Mouse (Mus musculus) right cerebral cortex, postnatal 25 days (tissue): ENCODE results near the gene Hapln2.

Experiments used
- DNase-seq: peaks from one replicate; pipeline ENCODE4 v3.0.0; 2022

The Hapln2 gene

DNA sequence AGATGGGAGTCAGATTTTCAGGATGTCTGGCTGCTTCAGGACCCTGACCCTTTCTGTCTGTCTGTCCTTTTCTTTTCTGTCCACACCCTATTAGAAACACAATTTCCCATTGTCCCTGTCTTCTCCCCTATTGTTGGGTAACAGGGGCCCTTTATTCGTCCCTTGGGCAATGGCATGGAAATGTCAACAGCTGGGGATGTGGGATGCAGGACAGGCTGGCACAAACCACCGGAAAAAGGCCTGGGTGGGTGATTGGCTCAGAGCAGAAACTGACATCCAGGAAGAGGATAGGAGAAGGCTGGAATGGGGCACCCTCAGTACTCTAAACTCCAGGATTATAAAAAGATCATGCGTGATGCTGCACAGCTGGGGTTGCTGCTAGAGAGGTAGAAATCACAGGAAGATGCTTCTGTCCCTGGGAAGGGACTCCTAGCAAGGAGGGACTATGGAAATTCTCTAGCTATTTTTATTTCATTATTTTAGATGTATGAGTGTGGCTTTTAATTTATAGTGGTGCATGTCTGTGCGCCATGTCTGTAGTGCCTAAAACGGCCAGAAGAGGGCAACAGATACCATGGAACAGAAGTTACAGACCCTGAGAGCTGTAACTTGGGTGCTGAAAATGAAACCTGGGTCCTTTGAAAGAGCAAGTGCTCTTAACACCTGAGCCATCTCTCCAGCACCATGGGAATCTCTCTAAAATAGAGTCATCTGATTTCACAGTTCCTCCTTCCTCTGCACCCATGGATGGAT lies at the start of gene Hapln2:
Hapln2 (minus strand) TSS at position 150 of the 753 bp plus-strand sequence.
- DNase-seq = no peak

DNA sequence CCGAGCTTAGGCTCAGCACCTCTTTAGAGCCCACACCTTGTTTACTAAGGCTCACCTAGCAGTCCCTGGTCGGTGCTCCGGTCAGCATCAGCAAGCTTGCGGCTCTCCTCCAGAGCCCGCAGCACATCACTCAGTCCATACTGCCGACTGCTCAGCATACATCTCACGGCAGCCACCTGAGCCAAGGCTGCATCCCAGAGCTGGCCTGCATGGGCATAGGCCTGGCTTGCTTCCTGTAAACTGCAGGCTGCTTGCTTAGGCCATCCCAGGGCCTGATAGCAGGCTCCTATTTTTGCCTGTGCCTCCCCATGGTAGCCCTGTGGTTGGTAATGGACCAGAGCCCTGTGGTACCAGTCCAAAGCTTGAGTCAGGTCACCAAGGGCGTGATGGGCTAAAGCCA lies 47.4 kb upstream of the Hapln2 start:
- DNase-seq = no peak

DNA sequence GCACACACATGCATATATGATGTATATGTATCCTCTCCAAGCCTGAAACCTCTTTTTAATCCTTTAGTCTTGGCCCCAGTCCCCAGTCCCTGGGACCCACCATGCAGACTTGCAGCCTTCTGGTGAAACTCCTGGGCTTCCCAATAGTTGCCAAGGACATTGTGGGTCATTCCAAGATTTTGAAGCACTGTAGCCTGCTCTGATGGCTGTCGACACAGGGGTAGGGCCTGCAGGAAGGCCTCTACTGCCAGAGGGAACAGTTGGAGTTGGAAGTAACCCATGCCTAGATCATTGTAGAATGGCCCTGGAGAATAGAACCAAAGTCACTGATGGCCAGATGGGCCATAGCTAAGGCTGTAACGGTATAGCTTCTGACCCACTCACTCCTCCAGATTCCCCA lies 47.0 kb upstream of the Hapln2 start:
- no peak for DNase-seq

DNA sequence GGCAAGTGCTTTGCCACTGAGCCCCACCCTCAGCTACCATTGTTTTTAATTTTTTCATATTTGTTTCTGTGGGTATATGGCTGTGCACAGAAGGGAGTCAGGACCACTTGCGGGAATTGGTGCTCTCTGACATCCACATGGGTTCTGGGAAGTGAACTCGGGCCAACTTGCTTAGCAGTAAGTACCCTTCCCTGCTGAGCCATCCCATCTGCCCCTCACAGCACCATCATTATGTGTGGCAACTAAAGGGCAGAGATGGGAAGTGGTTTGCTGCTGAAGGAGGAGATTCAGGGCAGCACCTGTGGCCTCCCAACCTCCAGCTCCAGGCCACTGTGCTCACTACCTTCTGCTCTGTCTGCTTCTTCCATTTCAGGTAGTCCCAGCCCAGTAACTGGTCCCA lies 46.2 kb upstream of the Hapln2 start:
- DNase-seq = no peak

DNA sequence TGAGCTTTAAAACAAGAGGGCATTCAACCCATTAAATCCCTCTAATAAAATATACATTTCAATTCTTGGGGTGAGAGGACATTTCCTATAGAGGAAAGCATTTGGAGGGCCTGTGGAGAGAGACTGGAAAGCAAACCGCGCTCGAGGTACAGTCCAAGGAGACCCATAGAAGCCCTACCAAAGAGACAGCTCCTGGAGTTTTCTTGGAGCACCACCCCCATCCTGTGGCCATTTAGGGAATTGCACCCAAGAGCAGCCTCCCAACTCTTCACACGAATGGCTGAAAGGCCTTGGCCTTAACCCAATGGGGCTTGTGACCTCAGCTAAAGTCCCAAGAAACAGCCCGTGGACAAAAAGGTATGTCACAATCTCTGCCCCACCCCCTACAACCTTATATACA lies 44.4 kb upstream of the Hapln2 start:
- peak; percentile 79 for DNase-seq

DNA sequence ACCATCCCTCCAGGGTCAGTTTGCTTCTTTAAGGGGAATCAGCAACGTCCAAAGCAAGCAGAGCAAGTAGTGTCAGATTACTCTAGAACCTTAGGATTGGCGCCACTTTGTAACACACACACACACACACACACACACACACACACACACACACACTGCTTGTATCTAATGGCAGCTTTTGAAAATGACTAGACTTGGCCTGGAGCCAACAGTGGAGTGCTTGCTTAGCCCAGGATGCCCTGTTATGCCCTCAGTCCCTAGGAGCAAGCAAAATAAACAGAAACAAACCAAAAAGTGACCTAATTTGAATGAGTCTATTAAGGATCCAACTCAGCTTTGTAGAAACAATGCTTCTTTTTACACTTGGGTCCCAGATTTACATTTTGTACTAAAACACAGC lies 41.0 kb upstream of the Hapln2 start:
- DNase-seq = no peak

DNA sequence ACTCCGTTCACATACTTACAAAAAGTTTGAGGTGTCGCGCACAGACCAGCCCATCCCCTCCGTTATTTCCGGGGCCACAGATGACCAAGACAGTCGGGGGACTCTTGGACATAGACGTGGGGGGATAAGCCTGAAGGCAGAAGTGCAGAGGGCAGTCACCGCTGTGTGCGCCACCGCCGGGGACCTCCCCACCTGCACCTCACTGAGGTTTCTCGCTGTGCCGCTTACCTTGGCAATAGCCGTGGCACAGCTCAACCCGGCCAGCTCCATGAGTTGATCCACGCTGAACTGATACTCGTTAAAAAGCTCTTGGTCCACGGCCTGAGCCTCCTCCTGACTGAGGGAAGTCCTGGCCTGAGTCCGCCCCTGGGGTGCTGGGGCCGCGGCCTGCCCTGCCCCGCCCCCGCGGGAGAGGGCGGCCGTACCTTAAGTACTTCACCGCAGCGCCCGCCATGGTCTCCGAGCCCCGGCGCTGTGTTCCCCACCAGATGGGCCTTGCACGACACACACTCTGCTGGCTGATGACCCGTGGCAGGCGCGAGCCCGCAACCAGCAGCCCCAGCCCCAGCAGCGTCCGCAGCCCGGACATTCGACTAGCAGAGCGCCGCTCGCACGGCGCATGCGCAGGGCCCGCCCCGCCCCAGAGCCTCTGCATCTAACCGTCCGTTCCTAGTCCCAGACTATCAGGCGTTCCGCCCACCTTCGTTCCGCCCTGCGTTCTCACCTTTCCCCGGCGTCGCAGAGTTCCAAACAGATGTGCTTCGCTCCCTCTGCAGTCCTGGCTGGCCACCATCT lies 30.7 kb upstream of the Hapln2 start, which contains the start of gene Naxe:
Naxe (minus strand) TSS at position 594 of the 795 bp plus-strand sequence.
- DNase-seq = peak; percentile 84

DNA sequence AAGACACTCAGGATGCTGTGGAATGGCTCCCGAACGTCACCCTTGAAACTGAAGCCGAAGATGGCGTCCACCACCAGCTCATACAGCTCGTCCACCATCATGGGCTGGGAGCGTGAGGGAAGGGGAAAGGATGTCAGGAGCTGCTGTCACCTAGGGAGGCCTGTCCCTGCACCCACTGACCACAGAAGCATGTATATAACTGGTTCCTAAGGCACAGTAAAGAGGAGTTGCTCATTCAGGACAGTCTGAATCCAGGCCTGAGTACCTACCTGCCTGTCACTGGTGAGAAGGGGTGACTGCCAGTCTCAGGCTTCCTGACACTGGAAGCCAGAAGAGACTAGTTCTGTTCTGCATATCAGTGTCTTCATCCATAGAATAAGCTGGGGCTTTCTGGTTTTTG lies 29.6 kb upstream of the Hapln2 start:
- no peak for DNase-seq

DNA sequence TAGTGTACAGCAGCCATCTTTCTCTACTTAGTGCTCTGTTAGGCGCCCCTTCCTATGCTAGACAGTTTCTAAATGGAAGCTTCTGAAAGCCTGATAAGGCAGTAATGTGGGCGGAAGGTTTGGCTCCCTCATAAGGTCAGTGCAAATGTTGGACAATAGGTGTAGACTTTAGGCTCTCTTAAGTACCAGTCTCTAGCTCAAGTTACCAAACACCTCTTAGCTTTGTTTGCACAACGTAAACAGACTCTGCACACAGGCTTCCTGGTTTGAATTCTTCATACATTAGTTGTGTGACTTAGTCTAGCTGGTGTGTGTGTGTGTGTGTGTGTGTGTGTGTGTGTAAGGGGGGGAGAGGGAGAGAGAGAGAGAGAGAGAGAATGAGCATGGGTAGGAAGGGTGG lies 22.1 kb upstream of the Hapln2 start:
- no peak for DNase-seq

DNA sequence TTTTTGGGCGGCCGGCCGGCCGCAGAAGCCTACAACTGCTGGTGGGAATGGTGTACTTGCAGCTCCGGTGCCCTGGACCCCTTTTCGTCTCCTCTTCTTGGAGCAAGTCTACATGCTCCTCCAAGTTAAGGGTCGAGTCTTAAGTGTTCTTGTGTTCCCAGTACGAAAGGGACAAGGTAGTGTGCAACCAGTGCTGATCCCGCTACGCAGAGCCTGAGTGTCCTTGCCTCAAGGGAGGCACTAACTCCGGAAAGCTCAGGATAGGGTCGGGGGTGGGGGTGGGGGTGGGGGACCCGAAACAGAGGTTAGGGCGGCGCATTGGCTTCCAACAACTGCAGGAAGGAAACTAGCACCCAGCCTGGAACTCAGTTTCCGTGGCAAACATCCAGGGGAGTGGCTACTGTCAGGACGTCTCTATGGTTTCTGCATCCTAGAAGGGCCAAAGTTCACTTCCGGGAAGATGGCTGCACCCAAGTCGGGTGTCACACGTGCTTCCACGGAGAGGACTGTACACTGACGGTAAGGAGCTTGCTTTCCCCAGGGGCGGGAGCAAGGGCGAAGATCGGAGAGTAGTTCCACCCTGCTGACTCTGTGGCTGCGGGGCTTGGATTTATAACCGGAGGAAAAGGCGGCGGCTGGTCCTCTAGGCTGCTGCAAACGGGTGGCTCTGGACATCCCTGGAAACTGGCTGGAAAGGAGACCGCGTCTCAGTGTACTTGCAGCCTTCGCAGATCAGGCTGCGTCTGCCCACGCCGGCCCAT lies 15.5 kb upstream of the Hapln2 start, which contains the start of gene Gpatch4:
Gpatch4 (plus strand) TSS at position 448 of the 761 bp plus-strand sequence.
- DNase-seq = peak; percentile 79

DNA sequence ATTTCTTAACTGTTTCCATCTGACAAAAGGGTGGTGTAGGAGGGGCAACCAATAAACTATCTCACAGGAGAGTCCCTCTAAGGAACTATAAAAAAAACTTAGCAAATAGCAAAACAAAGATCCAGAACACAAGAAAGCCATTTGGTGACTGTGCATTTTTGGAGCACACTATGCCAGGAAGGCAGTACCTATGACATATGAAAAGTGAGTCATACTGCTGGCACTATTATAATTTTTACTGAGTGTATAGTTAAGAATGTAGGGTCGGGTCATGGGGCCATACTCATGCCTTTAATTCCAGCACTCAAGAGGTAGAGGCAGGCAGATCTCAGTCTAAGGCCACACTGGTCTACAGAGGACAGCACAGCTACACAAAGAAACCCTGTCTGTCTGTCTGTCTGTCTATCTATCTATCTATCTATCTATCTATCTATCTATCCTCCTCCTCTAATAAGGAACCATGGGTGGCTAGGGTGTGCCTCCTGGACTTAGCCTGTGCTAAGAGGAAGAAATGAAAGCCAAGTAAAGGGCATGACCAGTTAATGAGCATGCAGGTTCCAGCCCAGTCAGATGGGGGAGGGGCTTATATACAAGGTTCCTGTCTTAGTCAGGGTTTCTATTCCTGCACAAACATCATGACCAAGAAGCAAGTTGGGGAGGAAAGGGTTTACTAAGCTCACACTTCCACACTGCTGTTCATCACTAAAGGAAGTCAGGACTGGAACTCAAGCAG lies 8.3 kb upstream of the Hapln2 start:
- no peak for DNase-seq

DNA sequence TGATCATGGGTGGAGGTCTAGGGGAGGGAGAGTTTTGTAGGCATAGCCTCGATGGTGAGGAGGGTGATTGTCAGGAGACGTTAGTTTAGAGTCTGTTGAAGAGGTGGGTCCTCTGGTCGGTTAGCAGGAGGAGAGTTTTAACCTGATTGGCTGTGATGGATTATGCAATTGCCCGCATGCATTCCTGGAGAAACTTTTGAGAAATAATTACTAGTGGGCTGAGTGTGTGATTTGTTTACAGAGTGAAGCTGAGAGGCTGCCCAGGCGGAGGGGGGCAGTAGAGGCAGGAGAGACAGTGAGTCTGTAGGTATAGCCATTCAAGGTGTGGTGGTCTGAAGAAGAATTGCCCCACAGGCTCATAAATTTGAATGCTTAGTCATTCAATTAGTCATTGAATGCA lies 6.1 kb upstream of the Hapln2 start:
- no peak for DNase-seq

DNA sequence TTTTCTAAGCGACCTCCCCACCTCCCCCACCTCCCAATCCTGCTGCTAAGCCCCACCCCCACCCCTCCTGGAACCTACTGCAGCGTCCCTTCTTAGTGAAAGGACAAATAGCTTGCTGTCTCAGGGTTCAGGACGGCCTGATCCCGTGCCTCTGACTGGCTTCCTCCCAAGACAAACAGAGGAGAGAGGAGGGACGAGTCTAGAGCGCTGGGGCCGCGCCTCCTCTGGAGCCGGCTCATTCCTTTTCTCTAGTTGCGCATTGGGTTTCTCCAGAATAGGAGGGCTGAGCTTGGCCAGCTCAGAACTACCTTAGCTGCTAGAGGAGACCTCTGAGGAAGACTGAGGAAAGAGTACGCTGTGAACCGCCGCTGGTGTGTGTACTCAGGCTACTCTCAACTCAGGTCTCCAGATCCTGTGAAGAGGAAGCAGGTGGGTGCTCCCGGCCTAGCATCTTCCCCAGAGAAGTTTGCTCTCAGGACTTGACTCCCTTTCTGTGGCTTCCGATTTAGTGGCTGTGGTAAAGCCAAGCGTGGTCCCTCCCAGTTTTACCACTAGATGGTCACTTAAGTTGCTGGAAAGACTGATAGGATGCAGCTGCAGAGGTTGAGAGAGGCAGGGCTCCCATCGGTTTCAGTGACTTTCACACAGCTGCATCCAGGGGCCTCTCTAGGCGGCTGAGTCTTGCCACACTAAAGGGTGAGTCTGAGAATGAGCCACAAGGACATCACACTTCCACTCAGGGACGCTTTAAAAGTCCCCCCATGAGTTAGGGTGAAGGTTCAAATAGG lies 3.4 kb upstream of the Hapln2 start:
- DNase-seq = no peak

DNA sequence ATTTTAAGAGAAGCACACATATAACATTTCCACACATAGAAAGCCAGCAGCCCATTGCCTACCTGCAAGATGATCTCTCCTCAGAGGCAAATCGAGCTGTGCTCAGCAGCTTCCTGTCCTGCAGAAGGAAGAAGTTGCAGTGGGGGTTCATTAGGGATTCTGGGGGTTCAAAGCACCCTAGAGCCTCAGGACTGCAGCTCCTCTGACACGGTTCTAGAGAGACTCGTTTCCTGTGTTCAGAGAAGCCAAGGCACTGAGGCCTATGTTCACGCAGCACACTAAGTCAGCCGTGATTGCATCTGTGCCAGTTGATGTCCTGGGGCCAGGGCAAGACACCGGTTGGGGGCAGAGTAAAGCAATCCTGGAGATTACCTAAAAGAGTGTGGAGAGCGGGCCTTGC lies 560 bp downstream of the Hapln2 start:
- no peak for DNase-seq

DNA sequence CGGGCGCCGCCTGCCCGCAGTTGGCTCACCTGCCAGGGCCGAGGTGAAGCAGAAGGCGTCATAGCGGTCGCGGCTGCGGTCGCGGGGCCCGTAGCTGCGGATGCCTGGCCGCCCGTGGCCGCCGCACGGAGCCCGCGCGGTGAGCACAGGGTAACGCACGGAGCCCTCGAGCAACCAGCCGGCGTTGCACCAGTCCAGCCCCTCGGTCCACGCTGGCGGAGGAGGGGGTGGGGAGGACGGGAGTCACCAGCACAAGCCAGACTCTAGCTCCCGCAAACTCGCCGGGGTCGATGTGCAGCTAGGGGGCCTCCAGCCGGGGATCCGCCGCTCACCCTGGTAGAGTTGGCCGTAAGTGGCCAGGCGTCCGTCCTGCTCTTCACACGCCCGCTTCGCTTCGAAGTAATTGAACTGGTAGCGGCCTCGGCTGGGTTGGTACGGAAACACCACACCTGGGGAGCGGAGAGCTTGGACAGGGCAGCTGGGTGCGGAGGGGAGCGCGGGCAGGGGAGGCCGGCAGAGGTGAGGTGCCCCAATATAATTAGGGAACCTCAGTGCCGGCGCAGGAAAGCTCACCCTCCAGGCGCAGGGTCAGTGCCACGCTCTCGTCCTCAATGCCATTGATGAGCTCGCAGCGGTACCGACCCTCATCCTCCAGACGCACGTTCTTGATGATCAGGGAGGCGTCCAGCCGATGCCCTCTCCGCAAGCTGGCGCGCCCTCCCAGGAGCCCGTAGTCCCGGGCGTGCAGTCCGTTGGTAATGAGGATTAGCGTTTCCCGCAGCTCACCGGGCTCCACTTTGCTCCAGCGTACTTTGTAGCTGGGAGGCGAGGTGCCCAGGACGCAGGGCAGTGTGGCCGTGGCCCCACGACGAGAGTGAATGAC lies 4.0 kb downstream of the Hapln2 start:
- DNase-seq = peak; percentile 19

DNA sequence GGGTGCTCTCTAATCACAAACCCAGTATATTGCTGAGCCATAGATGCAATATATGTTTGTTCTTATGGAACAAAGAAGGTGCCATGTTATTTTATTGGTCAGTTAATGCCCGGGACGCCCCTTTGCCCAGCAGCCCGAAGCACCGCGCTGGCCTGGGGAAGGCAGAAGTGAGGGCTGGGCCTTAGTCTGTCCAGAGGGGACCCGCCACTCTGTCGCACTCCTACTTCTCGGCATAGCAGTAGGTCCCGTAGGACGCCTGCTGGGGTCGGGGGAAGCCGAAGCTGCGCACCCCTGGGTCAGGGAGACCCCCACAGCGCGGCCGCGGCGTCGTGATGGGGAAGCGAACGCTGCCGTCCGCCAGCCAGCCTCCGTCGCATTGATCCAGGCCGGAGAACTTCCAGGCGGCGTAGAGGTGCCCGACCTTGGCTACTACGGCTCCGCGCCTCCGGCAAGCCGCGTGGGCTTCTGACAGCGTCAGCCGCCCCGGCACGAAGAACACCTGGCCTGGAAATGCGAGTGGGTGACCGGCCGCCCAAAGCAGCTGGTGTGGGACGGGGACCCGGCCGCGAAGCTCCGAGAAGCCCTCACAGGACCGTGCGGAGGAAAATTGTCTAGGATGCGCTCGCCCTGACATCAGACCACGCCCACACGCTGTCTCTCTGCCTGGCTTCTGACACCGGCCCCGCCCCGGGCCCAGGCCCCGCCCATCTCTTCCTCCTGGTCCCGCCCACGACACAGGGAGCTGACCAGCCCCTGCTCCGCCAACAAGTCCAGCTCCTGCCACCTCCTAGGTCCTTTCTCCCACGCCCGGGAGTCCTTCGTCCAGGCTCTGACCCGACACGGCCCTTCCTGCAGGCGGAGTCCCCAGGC lies 4.8 kb downstream of the Hapln2 start:
- peak; percentile 65 for DNase-seq

DNA sequence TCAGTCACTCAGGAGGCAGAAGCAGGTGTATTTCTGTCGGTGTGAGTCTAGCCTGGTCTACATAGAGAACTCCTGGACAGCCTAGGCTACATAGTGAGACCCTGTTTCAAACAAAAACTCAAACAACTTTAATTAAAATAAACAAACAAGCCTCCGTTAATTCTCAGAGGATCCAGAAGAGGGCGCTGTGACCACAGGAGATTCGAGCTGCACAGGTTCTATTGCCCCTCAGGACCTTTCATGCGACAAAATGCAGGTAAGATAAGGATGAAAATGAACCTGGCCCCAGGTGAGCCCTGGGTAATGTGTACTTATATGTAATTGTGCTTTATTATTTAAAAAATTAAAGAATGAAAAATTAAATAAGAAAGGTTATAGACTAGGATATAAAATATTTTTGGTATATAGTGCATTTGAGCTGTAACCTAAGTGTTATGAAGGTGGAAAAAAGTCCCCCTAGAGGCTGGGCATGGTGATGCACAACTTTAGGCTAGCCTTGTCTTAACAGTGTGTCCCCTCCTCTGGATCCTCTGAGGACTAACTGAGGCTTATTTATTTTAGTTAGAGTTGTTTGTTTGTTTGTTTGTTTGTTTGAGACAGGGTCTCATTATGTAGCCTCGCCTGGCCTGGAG lies 16.6 kb downstream of the Hapln2 start:
- no peak for DNase-seq

DNA sequence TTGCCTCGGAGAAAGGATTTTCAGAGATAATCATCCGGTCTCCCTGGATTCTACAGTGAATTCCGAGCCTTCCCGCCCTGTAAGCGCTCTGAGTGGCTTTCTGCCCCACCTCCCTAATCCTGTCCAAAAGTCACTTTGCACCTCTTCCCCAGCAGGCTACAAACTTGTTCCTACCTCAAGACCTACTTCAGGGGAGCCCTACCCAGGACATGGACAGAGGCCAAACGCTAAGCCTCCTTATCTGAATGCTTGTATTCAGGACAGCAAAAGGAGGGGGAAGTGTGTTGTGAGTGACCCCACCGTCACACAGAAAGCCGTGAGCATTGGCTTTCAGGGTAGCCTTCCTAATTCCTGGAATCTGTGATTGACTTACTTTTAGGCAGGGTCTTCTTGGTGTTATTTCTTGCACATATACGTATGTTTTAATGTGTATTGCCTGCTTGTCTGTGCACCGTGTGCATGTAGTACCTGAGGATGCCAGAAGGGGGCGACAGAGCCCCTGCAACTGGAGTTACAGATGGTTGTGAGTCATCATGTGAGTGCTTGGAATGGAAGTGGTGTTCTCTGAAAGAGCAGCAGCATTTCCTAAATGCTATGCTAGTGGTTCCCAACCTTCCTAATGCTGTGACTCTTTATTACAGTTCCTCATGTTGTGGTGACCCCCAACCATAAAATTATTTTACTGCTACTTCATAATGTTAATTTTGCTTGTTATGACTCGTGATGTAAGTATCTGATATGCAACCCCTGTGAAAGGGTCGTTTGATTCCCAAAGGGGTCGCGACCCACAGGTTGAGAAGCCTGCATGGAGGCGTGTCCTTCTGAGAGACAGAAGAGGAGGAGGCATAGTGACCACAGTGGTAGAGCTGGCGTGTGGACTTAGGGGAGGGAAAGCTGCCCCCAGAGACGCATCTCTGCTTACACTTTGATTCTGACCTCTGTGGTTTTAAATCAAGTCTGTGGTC lies 21.3 kb downstream of the Hapln2 start:
- no peak for DNase-seq
